Mouse (Mus musculus) gonadal fat pad, adult 2 months (tissue): ENCODE measurements around the gene Ppp1r3c. TPM values are rescaled to one million over a fixed set of nuclear protein-coding genes. Genes with fewer than 3 reads are reported as not detected.

Experiments used
- DNase-seq: peaks from one replicate; pipeline ENCODE4 v3.0.0-alpha.2; 2012; ENCODE audit warnings: low read depth
- polyA plus RNA-seq: library from polyadenylated mRNA; depleted of rRNA; stranded (reverse); fragments of >200 nt; gene quantifications from 2 replicates; pipeline ENCODE4 v1.2.3, GENCODE M21; 2012

The Ppp1r3c gene
- polyA plus RNA-seq, 1 experiment: 8.1 TPM

- DNase-seq: no peak
Measured at GRCm38 (mm10) chr19:36721139-36721538, 15.3 kb downstream of the Ppp1r3c start.

- DNase-seq: no peak
Measured at GRCm38 (mm10) chr19:36716221-36716620, 20.2 kb downstream of the Ppp1r3c start.

- DNase-seq: no peak
Measured at GRCm38 (mm10) chr19:36715591-36715990, 20.9 kb downstream of the Ppp1r3c start.

- DNase-seq: no peak
Measured at GRCm38 (mm10) chr19:36714492-36714891, 22.0 kb downstream of the Ppp1r3c start.

- DNase-seq: no peak
Measured at GRCm38 (mm10) chr19:36713092-36713491, 23.4 kb downstream of the Ppp1r3c start.

- DNase-seq: no peak
Measured at GRCm38 (mm10) chr19:36706195-36706594, 30.3 kb downstream of the Ppp1r3c start.

- no peak for DNase-seq
Measured at GRCm38 (mm10) chr19:36705286-36706146, 30.9 kb downstream of the Ppp1r3c start.

- DNase-seq: no peak
Measured at GRCm38 (mm10) chr19:36704763-36705162, 31.7 kb downstream of the Ppp1r3c start.

- no peak for DNase-seq
Measured at GRCm38 (mm10) chr19:36701809-36702622, 34.4 kb downstream of the Ppp1r3c start.

GRCm38 (mm10) chr19:36701366-36701765 lies 35.1 kb downstream of the Ppp1r3c start:
- no peak for DNase-seq

GRCm38 (mm10) chr19:36700937-36701336 lies 35.5 kb downstream of the Ppp1r3c start:
- DNase-seq: no peak

- no peak for DNase-seq
Measured at GRCm38 (mm10) chr19:36699151-36699550, 37.3 kb downstream of the Ppp1r3c start.

- no peak for DNase-seq
Measured at GRCm38 (mm10) chr19:36698200-36698599, 38.3 kb downstream of the Ppp1r3c start.

GRCm38 (mm10) chr19:36696601-36697122 lies 39.8 kb downstream of the Ppp1r3c start:
- no peak for DNase-seq

- no peak for DNase-seq
Measured at GRCm38 (mm10) chr19:36693530-36693929, 42.9 kb downstream of the Ppp1r3c start.

- DNase-seq: no peak
Measured at GRCm38 (mm10) chr19:36691941-36692340, 44.5 kb downstream of the Ppp1r3c start.

GRCm38 (mm10) chr19:36691245-36691644 lies 45.2 kb downstream of the Ppp1r3c start:
- no peak for DNase-seq

GRCm38 (mm10) chr19:36689205-36689604 lies 47.2 kb downstream of the Ppp1r3c start:
- DNase-seq: no peak

- peak; percentile 74 for DNase-seq
Measured at GRCm38 (mm10) chr19:36687843-36688637, 48.4 kb downstream of the Ppp1r3c start.

GRCm38 (mm10) chr19:36687044-36687443 lies 49.4 kb downstream of the Ppp1r3c start:
- no peak for DNase-seq

GRCm38 (mm10) chr19:36686016-36686415 lies 50.4 kb downstream of the Ppp1r3c start:
- no peak for DNase-seq

- DNase-seq: no peak
Measured at GRCm38 (mm10) chr19:36682560-36682959, 53.9 kb downstream of the Ppp1r3c start.
